ENCODE assay signal across 8 mouse cellular contexts in genomic region chr7:91543286-91543650, GRCm38 (mm10).
DNase-seq lines count a peak whose midpoint lies in the region; ATAC-seq and TF ChIP-seq lines count a peak whose summit lies in the region.

No protein-coding gene starts in this region.

- intact Hi-C loops in gastrocnemius, postnatal 36 days (cut with DNase I) = no loop called here

- TF ChIP-seq POLR2A in cortical plate, adult 2 months (IDR thresholded peaks at IDR 0.05; ENCODE audit: extremely low read depth, insufficient read depth, low read length) = no peak

- no peak for TF ChIP-seq CTCF in cortical plate, adult 2 months (IDR thresholded peaks at IDR 0.05; ENCODE audit: extremely low read depth, insufficient read depth, low read length)

- no peaks in the 10 kb centered on the region for H3K9me3 ChIP-seq in heart, embryonic 10.5 days
- H3K9me3 ChIP-seq in hindbrain, embryonic 14.5 days (ENCODE audit: control insufficient read depth, low read length) = no peaks in the 10 kb centered on the region
- H3K9me3 ChIP-seq in midbrain, embryonic 10.5 days (replicated peaks) = no peaks in the 10 kb centered on the region

- DNase-seq in heart, embryonic 10.5 days (ENCODE audit: low spot score) = no peak
- no peak for DNase-seq in heart, postnatal 4 days
- DNase-seq in hindbrain, embryonic 14.5 days (ENCODE audit: low spot score) = no peak
- DNase-seq in midbrain, embryonic 10.5 days (ENCODE audit: low spot score) = no peak
- DNase-seq in adrenal gland, postnatal 14 days = no peak
- no peak for DNase-seq in testis, postnatal 10 days (ENCODE audit: low spot score)
- no peak for DNase-seq in gastrocnemius, postnatal 36 days

- no peaks in the 10 kb centered on the region for H3K36me3 ChIP-seq in heart, embryonic 10.5 days
- no peaks in the 10 kb centered on the region for H3K36me3 ChIP-seq in hindbrain, embryonic 14.5 days (replicated peaks; ENCODE audit: control insufficient read depth, insufficient read depth)
- H3K36me3 ChIP-seq in midbrain, embryonic 10.5 days = no peaks in the 10 kb centered on the region

- peaks cover 11% of the 10 kb centered on the region; the same call in 1 of the 2 replicates for H3K4me1 ChIP-seq in heart, embryonic 10.5 days
- no peaks in the 10 kb centered on the region; the same call in 1 of the 2 replicates for H3K4me1 ChIP-seq in cortical plate, adult 2 months (ENCODE audit: control insufficient read depth, insufficient read depth, low read length)
- peaks cover 4% of the 10 kb centered on the region; the same call in 1 of the 2 replicates for H3K4me1 ChIP-seq in hindbrain, embryonic 14.5 days (replicated peaks; ENCODE audit: control insufficient read depth, insufficient read depth, low read length)
- peaks cover 11% of the 10 kb centered on the region for H3K4me1 ChIP-seq in midbrain, embryonic 10.5 days

- H3K27ac ChIP-seq in heart, embryonic 10.5 days = no peak overlapping the region
- no peak overlapping the region for H3K27ac ChIP-seq in cortical plate, adult 2 months (ENCODE audit: insufficient read depth, low read length)
- H3K27ac ChIP-seq in hindbrain, embryonic 14.5 days = peak overlapping the region; percentile 3; the same call in 1 of the 2 replicates
- H3K27ac ChIP-seq in midbrain, embryonic 10.5 days (replicated peaks) = no peak overlapping the region

- peak overlapping the region; percentile 58 for H3K4me2 ChIP-seq in hindbrain, embryonic 14.5 days (replicated peaks)

- WGBS in heart, embryonic 10.5 days = 34% methylated on average over 4 of the region's 4 CpGs
- 46% methylated on average over 4 of the region's 4 CpGs for WGBS in hindbrain, embryonic 14.5 days
- WGBS in midbrain, embryonic 10.5 days = 54% methylated on average over 4 of the region's 4 CpGs

- peak; percentile 57 for ATAC-seq in hindbrain, embryonic 14.5 days (ENCODE audit: low FRiP score)

- H3K27me3 ChIP-seq in heart, embryonic 10.5 days (ENCODE audit: insufficient read depth, poor library complexity, severe bottlenecking) = no peaks in the 10 kb centered on the region
- no peaks in the 10 kb centered on the region for H3K27me3 ChIP-seq in hindbrain, embryonic 14.5 days (ENCODE audit: control insufficient read depth, insufficient read depth, low read length)
- H3K27me3 ChIP-seq in midbrain, embryonic 10.5 days (ENCODE audit: low read depth, poor library complexity, severe bottlenecking) = peaks cover 14% of the 10 kb centered on the region

- peak overlapping the region; percentile 60 for H3K4me3 ChIP-seq in heart, embryonic 10.5 days
- peak overlapping the region; percentile 57 for H3K4me3 ChIP-seq in cortical plate, adult 2 months (ENCODE audit: insufficient read depth, low read length)
- peak overlapping the region; percentile 38 for H3K4me3 ChIP-seq in hindbrain, embryonic 14.5 days (replicated peaks; ENCODE audit: low read length)
- H3K4me3 ChIP-seq in midbrain, embryonic 10.5 days = peak overlapping the region; percentile 57

- H3K9ac ChIP-seq in hindbrain, embryonic 14.5 days = peak overlapping the region; percentile 44
